Mouse (Mus musculus): ENCODE results near the gene Ppp1cb.
"Not testable (repeated sequence)": the region's sequence is repeated elsewhere in the genome, so short reads cannot be mapped to it uniquely, and the experiment has no call there.

Ppp1cb gene

DNA sequence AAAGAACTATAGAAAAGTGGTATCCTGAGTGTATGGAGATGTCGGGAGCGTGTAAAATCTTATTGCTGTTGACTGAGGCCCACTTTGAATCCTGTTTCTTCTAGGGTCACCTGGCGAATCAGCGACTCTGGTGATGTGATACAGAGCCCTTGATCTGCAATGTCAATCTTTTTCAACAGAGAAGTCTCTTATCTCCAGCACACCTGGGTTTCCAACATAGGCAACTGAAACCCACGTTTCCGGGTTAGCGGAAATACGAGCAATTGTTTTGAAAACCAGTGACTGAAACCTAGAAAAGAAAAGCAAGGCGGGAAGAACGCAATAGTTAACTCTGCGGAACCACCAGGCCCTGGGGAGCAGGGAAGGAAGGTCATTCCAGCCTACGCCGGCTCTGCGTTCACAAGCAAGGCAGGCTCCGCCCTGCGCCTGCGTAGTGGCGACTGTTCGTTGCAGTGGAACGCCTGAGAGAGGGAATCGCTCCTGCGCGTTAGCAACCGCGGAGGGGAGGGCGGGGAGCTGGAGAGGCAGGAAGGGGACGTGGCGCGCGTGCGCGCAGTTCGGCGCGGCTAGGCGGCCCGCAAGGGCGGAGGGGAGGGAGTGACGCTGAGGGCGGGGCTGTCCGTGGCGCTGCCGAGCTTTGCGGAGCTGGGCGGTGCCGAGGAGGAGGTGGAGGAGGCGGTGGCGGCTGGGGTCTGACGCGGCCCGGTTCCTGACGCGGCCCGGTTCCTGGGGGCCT lies at the start of gene Ppp1cb:
TSS of gene Ppp1cb (plus strand) at position 436 of the 736 bp plus-strand sequence.
- peak; percentile 99 for DNase-seq

DNA sequence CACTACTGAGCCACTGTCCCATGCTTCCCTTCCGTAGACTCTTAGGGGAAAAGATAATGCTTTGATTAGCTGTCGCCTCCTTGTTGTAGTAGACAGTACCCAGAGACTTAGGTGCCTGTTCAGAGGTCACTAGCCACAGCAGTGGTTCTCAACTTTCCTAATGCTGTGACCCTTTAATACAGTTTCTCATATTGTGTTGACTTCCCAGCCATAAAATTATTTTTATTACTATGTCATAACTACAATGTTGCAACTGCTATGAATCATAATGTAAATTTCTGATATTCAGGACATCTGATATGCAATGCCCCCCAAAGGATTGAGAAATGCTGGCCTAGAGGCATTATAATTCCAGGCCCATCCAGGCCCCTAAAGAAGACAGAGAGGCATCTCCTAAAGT lies 48.9 kb upstream of the Ppp1cb start:
- no peak for DNase-seq

DNA sequence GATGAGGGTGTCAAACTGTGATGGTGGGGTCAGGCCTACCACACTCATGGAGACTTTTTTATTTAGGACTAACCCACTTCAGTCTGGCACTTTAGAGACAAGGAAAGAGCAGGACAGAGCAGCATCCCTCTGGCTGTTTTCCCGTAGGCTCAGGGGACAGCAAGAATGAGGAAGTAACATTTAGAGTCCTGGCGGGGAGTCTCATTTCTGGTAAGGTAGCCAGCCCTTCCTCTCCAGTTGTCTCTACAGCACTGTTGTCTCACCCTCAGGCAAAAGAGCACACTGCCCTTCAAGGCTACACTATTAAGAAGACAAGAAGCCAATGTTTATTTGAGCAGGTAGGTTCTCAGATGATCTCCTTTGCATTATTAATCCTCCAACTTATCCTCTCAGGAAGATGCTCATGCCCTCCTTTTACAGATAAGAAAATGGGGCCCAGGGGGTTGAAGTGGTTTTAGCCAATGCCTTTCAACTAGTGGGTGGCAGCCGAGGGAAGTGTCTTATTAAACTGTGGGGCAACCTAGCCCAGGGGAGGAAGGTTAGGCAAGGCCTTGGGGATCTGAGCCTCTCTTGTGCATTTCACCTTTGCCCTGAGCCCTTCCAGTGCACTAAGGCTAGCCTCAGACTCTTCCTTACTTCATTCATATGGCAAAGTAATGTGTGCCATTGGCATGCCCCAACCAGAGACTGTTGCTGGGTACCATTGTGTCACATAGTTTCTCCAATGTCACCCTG lies 47.5 kb upstream of the Ppp1cb start:
- no peak for DNase-seq

DNA sequence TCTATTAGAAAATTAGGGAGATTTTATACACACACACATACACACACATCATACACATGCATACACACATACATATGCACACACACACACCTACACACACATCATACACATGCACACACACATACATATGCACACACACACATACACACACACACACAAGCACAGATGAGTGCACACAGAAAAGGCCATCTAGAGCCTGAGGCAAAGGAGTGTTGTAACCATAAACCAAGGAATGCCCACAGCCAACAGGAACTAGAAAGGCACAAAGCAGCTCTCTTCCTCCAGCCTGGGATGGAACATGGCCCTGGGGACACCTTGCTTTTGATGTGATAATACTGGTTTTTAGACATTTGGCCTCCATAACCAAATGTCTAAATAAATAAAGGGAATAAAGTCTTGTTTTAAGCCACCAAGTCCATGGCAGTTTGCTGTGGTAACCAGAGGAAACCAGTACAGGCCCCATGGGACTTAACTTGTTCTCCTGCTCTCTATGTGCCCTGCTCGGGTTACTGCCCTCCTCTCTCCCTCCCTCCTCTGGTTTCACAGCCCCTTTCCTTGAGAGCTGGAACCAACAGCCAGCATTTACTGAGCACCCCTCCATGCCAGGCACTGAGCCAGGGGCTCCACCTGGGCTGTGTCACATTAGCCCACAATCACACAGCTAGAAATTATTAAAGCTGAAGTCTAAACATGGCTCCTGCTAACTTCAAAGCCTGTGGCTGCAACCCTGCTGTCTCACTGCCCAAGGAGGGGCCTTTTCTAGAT lies 46.3 kb upstream of the Ppp1cb start:
- no peak for DNase-seq

DNA sequence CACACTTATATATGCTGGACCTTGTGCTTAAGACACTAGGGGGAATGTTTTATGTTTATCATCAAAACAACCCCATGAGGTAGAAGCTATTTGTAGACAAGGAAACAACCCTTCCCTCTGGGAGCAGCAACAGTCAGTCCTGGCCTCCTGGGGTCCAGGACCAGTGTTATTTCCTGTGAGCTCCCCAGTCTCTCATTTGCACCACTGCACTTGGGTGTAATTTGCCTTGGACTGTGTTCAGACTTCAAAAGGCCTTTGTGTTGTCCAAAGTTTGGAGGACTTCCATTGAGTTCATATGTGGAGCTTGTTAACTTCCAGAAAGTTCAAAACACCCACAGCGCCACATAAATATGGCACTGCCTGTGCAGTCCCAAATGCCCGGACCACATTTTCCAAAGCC lies 45.6 kb upstream of the Ppp1cb start:
- no peak for DNase-seq

DNA sequence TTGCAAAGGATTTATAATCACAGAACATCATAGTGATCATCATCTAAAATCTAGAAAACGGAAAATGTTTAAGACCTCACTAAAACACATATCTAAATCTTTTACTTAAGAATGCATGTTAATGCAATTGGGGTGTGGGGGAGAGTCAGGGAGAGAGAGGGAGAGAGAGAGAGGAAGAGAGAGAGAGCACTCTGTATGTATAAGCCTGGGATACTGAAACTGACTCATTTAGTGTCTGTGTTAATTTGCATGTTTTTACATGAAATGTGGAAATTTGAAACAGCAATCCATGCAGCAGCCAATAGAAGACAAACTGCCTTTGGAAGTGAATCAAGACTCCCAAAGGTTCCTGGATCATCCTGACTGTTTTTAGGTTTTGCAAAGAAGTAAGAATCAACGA lies 45.1 kb upstream of the Ppp1cb start:
- no peak for DNase-seq

DNA sequence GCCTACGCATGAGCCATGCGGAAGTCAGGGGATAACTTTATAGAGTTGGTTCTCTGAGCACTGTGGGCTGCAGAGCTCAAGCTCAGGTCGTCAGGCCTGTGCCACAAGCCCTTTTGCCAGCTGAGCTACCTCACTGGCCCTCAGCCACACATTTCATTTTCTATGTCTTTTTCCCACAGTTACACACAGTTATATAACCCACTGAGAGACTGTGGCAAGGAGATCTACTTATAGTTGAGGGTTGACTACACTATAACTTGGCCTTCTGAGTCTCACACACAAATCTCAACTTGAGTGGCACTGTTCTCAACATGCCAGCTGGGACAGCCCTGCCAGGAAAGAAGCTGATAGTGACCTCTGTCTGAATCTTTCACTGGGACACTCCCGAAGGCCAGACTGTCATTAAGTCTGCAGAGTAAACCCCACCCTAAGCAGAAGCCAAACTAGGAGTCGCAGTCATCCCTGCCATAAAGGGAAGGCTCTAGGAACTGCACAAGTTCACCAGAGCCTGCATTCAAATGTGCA lies 44.1 kb upstream of the Ppp1cb start:
- no peak for DNase-seq

DNA sequence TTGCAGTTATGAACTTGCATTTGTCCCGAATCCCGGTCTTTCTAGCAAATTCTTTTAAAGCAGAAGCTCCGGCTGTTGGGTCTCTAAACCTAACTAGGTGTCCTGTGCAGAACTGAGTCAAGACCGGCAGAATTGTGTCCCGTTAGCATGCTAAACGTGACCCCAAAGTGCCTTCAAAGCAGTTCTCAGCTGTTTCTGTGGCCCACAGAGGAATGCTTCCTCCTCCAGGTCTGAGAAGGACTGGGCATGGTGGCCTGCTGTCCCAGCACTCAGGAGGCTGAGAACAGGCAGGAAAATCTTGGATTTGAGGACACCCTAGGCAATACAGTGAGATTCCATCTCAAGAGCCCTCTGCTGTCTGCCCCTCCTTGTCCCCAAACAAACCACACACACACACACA lies 43.1 kb upstream of the Ppp1cb start:
- no peak for DNase-seq

DNA sequence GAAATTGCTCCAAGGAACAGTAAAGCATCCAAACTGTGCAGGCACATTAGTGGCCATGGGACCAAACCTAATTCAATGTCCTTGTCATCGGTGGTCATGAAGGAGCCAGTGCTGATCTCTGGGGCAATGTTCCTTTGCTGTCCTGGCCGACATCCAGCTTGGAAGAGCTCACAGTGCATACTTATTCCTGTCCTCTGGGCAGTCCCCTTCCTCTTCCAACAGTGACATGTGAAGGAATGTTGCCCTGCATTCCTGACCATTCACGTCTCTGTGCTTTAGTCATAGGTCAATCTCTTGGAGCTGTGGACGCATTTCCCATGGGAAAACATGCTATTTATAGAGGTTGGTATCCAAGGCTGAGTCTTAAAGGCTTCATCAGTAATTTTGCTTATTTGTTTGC lies 41.8 kb upstream of the Ppp1cb start:
- DNase-seq, result no peak

DNA sequence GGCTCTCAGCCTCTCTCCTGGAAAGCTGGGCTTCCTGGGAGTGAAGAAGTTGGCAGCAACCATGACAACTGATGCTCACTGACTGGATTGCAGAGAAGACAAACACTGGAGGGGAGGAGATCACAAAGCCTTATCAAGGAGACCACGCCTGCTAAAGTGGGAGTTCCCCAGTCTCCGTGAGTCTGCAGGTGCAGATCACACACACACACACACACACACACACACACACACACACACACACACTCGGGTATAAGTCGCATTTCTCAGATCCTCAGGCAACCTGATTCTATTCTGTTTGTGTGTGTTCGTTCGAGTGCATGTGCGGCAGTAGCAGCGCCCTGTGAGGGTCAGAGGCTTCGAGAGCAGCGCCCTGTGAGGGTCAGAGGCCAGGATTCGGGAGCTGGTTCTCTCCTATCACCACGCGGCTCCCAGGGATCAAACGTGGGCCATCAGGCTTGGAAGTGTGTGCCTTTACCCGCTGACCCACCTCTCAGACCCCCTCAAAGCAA lies 36.5 kb upstream of the Ppp1cb start:
- DNase-seq, result no peak

DNA sequence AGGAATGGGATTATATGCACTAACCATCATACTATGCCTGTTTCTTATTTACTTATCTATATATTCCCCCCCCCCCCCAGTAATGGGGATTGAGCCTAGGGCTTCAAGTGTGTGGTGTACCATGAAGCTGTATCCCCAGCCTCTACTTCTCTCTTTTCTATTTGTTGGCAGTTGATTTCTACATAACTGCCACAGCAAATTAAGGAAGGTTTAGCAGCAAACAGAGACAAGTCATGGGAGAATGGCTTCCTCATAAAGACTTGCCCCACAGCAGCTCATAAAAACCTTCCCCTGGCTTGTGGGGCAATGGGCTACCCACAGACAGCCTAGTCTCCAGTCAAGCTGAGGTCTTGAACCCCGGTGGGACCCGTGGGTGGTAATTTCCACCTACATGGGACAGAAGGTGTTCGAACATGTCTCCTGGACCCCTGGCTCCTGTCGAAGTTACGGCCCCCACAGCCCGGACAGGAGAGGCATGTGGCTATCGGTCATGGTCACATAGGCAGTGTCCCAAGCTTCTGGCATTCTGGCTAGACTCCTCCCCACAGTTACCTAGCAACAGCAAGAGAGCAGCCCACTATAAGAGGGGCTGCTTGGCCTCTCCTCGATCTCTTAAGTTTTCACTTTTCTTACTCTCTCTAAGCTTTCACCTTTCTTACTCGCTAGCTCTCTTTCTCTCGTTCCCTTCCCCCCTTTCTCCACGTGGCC lies 35.1 kb upstream of the Ppp1cb start:
- DNase-seq, result no peak

DNA sequence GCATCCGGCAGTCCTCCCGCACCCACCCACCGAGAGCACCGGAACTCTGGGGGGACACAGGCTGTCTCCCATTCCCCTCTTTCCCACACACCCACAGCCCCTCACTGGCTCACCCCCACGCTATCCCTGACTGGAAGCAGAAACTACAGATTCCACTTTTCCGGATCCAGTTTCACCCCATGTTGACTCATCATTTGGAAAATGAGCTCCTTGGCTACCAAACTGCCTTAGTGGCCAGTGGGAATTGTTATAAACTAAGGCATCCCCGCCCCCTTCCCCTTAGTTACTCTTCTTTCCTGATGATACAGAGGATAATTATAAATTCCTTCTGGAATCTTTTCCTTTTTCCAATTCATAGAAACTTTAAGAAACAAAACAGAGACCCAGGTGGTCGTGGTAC lies 34.2 kb upstream of the Ppp1cb start:
- DNase-seq, result no peak

DNA sequence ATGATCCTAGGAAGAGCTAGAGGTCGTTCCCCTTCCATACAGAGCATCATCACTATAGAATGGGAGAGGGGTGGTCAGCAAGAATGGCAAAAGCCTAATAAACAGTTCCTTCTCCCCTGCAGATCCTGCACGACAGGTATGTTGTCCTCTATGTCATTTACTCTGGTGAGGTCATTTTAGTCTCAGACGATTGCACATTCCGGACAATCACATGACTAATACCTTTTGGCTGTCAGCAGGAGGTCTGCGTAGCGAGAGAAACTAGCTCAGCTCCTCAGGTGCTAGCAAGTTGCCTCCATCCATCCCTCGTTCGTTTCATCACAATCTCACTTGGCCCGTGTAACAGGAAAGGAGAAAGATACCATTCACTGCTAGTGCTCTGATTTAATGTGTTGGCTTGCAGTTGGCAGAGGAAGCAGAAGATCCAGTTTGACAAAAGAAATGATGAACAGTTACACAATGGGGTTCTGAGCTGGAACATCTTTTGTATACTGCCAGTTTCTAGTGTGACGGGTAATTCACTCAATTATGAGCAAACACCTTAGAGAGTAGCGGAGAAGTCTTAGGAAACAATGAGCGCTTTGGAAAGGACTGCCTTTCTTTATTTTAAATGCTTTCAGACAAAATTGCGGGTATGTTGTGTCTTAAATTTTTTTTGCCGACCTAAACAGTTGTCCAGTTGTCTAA lies 33.0 kb upstream of the Ppp1cb start:
- no peak for DNase-seq

DNA sequence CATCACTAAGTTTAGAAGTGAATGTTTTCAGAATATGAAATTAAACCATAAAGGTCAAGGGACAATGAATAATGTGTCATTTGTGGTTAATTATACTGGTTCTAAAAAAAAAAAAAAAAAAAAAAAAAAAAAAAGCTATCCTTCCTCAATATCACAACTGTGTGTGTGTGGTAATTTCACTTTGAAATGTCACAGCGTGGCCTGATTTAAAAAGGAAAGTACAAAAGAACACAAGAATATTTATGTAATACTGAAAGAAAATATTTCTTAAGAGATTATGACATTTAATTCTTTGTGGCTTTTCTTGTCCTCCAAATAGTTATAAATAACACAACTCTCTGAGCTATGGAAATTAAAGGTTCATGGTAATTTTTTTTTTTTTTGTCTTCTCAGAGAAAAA lies 28.2 kb upstream of the Ppp1cb start:
- DNase-seq, result no peak

DNA sequence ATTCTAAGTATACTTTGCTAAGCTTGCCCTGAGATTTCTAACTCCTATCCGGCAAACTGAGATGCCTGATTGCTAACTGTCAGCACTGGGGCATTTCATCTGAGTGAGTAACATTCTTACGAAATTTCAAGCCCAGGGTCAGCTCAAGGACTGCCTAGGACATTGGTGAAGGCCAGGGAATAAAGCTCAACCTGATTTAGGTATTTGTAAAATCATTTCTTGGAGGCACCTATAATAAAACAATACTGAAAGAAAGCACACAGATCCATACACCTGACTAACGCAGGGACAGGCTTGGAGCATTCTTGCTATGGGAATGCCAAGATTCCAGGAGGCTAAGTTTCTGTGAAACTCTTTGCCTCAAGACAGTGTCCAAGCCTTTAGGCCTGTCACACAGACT lies 24.3 kb upstream of the Ppp1cb start:
- DNase-seq, result not testable (repeated sequence)

DNA sequence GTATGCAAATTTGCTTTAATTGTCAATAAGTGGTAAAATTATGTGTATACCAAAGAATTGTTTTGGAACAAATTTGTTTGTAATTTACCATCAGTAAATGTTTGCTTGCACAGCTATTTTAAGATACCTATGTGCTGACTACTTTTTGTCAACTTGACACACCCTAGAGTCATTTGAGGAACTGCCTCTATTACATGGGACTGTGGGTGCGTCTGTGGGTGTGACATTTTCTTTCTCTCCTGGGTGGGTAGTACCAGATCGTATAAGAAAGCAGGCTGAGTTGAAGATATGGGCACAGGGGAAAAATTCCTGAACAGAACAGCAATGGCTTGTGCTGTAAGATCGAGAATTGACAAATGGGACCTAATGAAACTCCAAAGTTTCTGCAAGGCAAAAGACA lies 23.0 kb upstream of the Ppp1cb start:
- DNase-seq, result no peak

DNA sequence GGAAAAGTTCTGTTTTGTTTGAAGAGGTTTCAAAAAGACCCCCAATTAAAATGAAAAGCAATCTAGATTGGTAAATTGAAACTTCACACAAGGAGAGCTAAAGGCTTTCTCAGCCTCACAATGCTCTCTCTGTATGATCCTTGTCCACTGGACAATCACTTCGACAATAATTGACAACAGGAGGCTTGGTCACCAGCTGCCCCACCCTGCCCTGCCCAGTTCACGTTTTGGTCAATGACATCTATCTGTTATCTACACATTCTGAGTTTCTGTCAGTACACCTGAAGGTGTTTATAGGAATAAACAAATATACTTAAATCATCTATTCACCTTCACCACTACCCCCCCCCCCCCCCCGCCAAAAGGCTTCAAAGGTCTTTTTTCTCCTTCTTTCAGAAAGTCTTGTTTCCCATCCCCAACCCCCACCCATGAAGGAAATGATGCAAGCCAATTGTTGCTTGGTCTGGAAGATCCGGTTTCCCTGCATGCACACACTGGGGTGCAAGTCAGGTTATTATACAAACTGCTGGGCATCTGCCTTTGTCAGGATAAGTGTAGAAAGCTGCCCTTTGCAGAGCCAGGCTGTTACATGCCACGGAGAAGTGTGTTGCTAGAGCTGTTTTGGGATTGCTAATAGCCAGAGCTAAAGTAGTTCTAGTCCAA lies 20.6 kb upstream of the Ppp1cb start:
- DNase-seq, result no peak

DNA sequence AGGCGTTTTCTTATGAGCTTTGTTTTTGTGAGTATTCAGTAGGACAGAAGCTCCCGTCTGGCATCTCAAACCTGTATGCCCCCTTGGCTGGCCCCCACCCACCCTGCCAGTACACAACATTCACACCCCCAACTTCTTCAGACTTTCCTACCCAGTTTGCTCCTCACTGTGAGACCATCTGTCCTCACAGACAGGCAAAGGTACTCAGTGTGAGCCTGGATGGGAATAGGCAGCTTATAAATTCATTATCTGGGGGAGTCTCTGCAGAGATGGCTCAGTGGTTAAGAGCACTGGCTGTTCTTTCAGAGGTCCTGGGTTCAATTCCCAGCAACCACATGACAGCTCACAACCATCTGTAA lies 20.1 kb upstream of the Ppp1cb start:
- DNase-seq, result no peak

DNA sequence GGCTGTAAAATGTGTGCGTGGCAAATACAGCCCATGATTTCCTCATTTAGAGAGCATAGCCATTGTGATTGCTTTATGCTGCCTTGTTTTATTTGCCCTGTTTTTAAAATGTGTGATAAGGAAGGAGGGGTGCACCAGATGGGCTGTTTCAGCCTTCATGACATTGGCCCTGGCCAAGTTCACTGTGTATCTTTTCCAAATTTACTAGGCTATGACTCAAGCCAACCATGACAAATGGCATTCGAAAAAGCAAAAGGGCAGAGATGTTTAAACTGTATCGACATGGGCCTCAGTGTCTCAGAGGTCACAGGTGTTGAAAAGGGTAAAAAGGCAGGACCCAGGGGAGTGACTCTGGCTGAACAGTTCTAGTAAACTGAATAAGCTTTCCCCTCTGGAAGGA lies 17.3 kb upstream of the Ppp1cb start:
- DNase-seq, result no peak

DNA sequence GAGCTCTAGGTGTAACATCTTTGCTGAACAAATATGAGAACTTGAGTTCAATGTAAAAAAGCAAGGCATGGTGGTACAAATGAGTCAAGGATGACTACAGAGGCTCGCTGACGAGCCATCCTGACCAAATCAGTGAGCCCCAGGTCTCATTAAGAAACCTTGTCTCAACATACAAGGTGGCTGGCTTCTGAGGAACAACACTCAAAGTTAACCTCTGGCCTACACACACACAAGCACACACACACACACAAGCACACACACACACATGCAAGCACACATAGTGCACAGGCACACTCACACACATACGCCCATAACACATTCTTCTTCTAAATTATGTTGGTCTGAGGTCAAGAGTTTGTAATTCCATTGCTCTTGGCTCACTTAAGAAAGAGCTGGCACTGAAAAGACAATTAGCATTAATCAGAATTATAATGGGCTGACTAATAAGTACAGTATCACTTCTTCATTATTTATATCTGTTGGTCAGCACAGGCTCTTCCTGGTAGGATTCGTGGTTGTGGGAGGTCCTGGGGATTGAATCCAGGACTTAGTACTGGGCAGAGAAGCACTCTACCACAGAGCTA lies 16.6 kb upstream of the Ppp1cb start:
- DNase-seq, result no peak

DNA sequence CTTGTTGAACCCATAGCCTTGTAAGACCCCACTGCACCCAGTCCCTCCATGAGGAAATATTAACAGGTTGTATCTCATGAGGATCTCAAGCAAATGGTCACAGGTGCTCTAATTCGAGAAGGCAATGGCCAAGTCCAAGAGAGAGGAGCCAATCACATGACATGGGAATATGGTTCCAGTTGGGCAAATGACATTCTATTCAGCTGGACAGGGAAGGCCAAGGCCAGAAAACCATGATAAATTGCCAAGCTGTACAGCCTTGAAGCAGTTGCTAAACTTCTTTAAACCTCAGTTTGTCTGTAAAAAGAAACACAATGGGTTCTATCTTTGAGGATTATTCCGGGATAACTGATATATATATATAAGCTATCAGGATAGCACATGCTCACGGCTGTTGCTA lies 14.7 kb upstream of the Ppp1cb start:
- no peak for DNase-seq
